Mouse (Mus musculus) adrenal gland, postnatal 0 days (tissue): ENCODE results near the gene Zw10. TPM values are rescaled to one million over a fixed set of nuclear protein-coding genes. Genes with fewer than 3 reads are reported as not detected.

Experiments
- polyA plus RNA-seq: library from polyadenylated mRNA; unstranded; fragments of >200 nt; fragmentation: Nextera tagmentation; extraction: Ambion mirVana; gene quantifications from 2 replicates; pipeline ENCODE4 v1.2.1, GENCODE M21; 2015

The Zw10 gene
- 9.9 and 16.1 TPM in 2 replicates for polyA plus RNA-seq

DNA sequence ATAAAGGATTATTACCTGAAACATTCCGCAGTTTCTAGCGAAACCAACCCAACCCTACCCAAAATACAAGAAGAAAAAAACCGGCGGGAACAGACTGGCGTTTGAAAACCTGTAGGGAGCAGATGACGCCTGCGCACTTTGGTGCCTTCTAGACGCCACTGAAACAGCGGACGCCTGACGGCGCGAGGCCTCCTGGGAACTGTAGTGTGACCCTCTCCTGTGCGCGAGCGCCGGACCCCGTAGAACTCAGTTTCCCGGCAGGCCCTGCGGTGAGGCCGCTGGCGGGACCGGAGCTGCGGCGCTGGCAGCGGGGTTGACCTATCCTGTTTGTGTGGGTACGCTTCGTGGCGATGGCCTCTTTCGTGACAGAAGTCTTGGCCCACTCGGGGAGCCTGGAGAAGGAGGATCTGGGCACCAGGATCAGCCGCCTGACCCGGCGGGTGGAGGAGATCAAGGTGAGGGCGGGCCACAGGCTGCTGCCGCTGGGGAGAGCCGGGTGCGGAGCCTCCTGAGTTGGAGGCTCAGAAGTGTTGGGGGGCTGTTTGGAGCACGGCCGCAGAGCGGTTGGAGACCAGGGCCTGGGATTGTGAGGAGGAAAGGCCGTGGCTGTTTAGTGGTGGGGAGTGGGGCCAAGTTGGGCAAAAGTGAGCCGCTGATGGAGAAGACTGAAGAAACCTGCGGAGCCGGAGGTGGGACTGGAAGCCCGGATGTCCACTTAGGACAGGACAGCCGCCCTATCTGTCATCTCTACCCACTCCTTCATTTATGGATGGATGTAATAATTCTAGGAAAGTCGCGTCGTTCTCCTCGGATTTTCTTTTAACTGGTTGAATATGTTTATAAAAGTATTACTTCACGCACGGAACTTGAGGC is at the start of gene Zw10:
Gene Zw10 (plus strand): TSS at position 281 of the 873 bp plus-strand sequence.

DNA sequence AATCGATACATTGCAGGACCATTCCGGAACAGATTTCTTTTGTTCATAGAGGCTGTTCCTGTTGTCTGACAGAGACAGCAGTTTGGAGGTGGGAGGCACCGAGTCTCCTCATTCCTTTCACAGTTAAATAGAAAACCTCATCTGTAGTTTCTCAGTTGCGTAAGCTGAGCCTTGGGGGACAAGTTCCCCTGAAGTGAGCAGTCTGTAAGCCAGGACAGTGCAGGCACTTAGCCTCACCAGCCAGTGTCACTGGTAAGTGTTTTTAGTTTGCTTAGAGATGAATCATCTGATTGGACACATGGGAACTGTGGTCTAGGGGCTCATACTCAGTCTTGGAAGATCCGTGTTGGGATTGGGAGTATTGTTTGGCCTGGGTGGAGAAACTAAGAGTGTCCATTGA is 25.7 kb downstream of the Zw10 start, which contains the start of gene Tmprss5:
Gene Tmprss5 (plus strand): TSS at position 154 of the 400 bp plus-strand sequence.

Other genes with a start within 250 kb of the Zw10 start
- 2.4 and 6.3 TPM in 2 replicates for gene Zbtb16, start 219.4 kb upstream of the Zw10 start, polyA plus RNA-seq
- 3.0 and 4.6 TPM in 2 replicates for gene Htr3a, start 144.5 kb upstream of the Zw10 start, polyA plus RNA-seq
- gene Htr3b, start 90.6 kb upstream of the Zw10 start, polyA plus RNA-seq: 3.1 and 9.3 TPM in 2 replicates
- 9.3 and 12.3 TPM in 2 replicates for gene Usp28, start 70.2 kb upstream of the Zw10 start, polyA plus RNA-seq
- gene Tmprss5, start 25.6 kb downstream of the Zw10 start, polyA plus RNA-seq: 2.2 and 3.7 TPM in 2 replicates
- gene Gm4894, start 194.9 kb downstream of the Zw10 start, polyA plus RNA-seq: not detected in 2 replicates